Mouse (Mus musculus) CD4-positive, CD25-positive, alpha-beta regulatory T cell, adult 2 months (primary cell): ENCODE data around the gene Sec14l4.
"Not testable (repeated sequence)": the region's sequence is repeated elsewhere in the genome, so short reads cannot be mapped to it uniquely, and the experiment has no call there.

Experiments
- DNase-seq: peaks from one replicate; pipeline ENCODE4 v3.0.0-alpha.2; 2012; ENCODE audit warnings: low read depth, low spot score

The Sec14l4 gene

DNA sequence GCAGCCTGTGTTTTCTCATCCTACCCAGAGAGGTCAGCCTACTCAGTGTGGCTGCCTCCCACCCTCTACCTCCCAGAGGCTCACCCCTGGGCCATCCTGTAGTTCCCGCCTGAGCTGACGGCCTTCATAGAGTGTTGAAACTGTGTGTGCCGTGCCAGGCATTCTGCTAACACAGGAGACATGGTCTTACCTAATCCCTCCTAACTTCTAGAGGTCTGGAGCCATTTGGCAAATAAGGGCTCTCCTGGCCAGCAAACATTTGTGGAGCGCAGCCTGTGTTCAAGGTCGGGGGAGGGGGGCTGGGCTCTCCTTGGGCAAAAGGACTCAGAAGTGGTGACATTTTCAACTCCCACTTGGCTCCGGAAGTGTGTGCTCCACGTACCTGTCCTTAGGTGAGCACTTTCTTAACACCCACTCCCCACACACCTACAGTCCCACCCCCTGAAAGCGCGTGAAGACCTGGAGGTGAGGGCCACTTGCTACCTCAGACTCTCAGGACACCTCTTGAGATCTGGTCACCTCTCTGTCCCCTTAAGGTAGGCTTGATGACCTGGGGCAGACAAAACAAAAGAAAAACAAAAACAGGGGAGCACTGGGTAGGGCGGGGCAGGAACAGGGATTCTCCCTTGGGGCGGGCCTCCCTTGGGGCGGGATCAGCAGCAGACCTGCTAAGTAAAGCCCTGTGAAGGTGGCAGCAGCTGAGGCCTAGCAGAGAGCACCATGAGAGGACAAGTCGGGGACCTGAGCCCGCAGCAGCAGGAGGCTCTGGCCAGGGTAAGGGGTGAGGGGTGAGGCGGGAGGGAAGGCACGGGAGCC is at the start of gene Sec14l4:
Sec14l4 (plus strand) TSS at position 337 of the 816 bp plus-strand sequence.
- no peak for DNase-seq

DNA sequence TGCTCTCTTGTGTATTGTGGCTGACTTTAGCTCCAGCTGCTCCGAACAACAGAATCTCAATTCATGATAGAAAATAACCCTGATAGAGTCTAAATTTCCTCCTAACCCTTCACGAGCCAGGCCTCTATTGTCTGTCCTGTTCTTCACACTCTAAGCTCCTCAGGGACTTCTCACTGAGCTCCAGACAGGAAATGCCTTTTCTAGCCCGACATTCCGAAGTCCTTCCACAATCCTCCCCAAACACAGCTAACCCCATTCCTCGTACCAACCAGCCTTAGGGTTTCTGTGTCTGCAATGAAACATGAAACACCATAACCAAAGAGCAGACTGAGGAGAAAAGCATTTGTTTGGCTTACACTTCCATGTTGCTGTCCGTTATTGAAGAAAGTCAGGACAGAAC is 49.7 kb upstream of the Sec14l4 start:
- no peak for DNase-seq

DNA sequence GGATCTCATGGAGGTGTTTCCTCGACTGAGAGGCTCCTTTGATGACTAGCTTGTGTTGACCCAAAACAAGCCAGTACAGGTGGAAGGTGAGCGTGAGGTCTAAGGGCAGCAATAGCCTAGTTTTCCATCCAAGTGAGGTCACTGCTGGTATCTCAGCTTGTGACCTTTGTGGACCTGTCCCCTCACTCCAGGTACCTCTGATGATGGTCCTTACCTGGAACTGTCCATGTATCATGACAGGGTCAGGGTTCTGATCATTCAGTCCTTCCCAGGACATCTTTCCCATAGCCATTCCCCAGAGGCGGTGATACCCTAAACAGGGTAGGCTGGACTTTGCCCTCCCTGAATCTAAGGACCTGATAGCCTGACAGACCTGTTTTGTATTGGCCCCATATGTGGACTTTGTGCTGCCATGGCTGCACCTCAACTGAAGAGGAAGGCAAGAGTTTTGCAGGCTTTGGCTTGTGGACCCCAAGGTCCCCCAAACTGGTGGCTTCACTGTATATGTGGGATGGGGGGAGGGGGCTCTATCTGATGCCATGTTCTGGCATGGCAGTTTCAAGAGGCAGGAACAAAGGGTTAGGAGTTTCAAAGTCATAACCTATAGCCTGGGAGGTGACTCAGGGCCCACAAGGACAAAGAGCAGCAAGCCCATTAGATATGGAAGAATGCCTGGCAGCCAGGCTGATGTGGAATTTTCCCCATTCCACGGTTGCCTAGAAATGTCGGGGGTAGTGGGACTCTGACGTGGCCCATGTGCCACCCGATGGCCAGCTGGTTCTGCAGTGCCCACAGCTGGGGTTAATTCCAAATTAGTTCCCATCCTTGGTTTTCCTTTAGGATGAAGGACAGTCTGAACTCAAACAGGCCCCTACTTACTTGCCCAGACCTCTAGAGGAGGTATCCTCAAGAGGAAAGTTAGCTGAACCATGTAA is 48.7 kb upstream of the Sec14l4 start:
- DNase-seq, result no peak

DNA sequence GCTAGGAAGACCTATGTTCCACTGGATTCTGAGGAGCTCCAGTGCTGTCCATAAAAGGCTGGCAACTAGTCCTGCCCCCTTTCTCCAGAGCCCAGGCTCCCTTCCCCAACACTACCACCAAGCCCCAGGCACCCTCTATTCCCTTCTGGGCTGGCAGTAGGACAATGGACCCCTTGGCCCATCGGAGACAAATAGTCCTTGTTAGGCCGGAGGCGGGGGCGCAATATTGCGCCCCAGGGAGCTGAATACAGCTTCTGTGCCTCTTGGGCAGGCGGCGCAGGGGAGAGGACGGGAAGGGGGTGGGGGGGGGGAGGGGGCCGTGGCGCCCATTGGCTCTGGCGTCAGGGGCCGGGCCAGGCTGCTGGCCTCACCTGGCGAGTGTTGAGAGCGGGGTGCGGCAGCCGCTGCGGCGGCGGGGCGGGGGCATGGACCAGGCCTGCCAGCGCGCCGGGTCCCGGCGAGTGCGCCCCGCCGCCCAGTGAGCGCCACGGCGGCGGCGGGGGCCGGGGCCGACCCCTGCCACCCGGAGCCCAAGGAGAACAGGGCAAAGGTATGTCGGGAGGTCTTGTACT is 47.9 kb upstream of the Sec14l4 start, which contains the start of gene Gal3st1:
Gal3st1 (plus strand) TSS at position 346 of the 572 bp plus-strand sequence.
- DNase-seq, result no peak

DNA sequence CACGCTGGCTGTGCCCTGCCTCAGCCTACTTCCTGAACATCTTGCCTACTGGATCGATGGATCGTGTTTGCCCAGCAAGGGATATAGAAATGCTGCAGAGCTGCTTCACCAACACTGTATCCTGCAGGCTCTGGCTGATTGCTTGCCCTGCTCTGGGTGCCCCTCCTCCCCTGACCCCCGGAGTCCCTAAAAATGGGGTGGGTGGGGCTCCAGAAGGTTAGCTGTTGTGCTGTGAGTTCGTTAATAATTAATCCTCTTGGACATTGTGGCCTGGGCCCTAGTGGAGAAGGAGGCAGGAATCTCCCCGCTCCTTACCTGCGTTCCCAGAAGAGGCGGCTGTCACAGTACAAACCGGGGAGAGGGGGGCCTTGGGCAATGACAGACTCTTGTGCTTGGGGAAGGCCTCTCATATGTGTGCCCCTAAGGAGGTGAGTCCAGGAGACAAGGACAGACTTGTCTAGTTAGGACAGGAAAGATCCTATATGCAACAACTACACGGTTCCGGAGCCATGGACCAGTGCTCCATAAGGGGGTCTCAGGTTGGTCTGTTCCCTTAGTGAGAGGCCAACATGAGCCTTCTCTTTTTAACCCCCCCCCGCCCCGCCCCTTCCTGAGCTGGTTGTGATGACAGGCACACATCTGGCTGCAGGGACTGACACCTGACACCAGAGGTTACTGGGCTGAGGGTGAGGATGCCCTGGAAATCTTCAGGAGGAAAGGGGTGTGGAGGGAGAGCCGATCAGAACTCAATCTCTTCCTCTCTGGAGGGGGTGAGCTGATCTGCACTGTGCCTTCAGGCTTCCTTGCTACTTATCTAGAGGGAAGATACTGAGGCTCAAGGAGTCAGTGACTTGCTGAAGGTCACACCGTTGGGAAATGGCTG is 47.2 kb upstream of the Sec14l4 start:
- no peak for DNase-seq

DNA sequence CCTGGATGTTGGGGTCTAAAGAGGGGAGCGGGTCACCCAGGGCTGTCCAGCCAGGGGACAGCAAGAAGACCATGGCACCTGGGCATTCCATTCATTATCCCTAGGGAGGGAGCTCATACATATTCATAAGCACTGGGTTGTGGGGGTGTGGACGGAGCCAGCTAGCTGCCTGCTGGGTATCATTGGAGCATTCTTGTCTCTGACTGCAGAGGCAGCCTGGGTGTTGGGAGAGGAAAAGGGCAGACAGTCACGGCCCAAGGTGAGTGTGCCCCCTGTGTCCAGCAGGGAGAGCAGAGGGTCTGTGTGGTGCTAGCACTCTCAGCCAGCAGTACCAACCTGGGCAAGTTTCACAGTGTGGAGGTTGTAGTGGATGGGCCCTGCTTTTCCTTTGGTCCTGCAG is 41.5 kb upstream of the Sec14l4 start:
- DNase-seq, result no peak

DNA sequence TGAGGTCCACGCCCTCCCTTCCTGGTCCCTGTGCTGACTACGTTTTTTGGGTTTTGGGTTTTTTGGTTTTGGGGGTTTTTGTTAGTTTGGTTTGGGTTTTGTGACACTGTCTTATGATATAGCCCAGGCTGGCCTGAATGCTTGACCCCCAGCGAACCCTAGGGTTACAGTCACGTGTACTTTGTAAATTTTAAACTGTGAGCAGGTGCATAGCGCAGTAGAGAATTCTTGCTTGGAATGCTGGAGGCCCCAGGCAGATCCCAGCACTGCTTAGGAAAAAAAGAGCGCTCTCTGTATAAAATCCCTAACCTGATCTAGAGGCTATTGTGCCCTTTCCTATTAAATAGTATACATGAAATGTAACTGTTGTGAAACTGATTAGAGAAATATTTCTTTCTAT is 38.1 kb upstream of the Sec14l4 start:
- no peak for DNase-seq

DNA sequence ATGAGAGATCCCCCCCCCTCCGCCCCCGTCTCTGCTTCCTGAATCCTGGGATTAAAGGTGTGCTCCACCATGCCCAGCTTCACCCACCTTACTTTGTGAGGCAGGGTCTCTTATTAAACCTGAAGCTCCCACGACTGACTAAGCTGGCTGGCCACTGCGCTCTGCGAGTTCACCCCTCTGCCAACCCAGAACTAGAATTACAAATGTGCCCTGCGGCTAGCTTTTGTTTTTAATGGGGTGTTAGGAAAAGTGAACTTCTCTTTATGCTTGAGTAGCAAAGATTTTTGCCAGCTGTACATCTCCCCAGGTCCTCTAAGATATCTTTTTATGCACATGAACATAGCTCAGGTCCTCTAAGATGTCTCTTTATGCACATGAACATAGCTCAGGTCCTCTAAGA is 37.3 kb upstream of the Sec14l4 start:
- no peak for DNase-seq

DNA sequence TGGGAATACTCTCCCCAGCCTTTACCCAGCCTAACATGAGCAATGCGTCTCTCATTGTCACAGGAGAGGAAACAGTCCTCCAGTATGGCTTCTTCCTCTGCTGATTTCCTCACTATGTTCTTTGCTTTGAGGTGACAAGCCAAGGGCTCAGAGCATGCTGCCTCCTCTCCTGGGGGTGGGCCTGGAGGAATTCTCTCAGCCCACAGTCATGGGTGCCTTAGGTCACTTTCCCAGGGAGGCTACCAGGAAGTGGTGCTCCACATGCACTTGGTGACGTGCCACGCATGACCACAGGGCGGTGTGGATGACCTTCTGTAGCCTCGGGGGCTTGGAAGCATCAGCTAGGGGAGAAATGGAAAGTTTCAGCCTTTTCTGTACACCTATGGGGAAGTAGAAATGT is 35.8 kb upstream of the Sec14l4 start:
- no peak for DNase-seq

DNA sequence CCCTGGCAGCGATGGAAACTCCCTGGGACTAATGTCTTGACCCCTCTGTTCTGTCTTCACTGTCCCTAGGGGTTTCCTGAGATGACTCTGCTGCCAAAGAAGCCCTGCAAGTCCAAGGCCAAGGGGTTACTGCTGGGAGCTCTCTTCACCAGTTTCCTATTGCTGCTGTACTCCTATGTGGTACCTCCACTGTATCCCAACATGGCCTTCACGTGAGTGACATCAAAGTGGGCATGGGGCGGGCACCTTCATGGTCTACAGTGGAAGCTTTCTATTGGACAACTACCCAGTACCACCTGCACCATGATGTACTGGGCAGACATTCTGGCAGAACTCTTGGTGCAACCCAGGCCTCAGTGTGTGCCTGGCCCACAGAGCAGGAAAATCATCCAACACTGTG is 34.4 kb upstream of the Sec14l4 start:
- DNase-seq, result no peak

DNA sequence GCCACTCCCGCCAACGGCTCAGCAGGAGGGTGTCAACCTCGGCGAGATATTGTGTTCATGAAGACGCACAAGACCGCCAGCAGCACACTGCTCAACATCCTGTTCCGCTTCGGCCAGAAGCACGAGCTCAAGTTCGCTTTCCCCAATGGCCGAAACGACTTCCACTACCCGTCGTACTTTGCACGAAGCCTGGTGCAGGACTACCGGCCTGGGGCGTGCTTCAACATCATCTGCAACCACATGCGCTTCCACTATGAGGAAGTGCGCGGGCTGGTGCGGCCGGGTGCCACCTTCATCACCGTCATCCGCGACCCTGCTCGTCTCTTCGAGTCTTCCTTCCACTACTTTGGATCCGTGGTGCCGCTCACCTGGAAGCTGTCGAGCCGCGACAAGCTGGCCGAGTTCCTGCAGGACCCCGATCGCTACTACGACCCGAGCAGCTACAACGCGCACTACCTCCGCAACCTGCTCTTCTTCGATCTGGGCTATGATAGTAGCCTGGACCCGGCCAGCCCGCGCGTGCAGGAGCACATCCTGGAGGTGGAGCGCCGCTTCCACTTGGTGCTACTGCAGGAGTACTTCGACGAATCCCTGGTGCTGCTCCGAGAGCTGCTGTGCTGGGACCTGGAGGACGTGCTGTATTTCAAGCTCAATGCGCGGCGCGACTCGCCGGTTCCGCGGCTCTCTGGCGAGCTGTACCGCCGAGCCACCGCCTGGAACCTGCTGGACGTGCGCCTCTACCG is 33.1 kb upstream of the Sec14l4 start:
- peak; percentile 9 for DNase-seq

DNA sequence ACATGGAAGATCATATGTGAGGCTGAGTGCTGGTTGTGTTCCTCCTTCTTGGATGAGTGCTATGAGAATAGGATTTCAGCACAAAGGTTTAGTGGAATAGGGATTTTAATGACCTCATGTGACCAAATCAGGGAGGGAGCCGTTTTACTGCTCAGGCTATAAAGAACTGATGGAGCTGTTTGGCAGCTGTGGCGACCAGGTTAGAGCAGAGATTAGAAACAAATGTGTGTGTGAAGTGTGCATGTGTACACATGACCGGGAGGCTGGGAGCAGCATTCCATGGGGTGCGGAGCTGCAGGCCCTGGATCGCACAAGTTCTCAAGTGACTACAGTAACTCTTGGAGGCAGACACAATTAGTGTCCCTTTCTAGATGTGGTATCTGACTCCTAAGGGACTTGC is 31.7 kb upstream of the Sec14l4 start:
- DNase-seq, result no peak

DNA sequence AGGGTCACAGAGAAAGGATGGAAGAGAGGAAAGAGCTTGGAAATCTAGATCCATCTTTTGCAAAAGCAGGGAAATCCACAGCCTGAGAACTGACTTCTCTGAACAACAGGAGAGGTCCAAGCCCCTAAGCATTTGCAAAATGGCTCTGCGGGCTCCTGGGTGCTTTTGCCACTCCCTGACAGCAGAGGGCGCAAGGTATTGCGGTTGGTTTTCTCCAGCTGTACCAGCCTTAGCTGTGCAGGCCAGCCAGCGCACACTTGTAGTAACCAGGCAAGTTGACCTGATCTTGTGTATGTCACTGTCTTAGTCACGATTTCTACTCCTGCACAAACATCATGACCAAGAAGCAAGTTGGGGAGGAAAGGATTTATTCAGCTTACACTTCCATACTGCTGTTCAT is 29.7 kb upstream of the Sec14l4 start:
- peak; percentile 76 for DNase-seq

DNA sequence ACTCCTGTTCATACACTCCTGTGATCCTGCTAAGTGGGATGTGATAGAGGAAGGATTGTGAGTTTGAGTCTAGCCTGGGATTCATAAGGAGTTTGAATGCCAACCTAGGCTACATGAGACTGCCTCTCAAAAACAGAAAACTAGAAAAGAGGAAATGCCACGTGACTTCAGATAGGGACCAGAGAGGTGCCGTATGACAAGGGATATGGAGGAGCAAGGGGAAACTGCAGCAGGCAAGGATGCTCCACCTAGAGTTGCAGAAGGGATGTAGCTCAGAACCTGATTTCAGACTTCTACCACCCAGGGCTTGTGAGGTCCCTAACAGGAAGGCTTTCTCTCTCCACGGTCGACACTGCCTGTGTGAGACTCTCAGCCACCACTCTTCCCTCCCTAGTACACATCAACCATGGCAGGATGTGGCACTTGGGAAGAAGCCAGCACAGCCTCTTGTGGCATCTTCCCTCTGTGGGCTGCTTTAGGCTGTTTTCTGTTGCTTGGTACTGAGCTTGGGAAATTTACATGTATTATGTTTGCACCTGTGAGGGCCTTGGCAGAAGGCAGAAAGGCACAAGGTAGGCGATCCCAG is 25.9 kb upstream of the Sec14l4 start:
- no peak for DNase-seq

DNA sequence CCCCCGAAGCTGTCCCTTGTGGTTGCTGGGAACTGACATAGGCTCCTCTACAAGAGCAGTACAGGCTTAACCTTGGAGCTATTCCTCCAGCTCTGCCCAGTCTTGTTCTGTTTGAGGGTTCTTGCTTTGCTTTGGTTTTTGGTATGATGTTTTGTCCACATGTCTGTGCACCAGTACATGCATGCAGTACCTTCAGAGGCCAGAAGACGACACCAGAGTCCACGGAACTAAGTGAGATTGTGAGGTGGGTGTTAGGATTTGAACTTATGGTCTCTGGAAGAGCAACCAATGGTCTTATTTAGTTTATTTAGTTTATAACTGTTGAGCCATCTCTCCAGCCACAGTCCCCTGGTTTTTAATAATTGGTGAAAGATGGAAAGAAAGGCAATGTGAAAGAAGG is 24.8 kb upstream of the Sec14l4 start:
- no peak for DNase-seq

DNA sequence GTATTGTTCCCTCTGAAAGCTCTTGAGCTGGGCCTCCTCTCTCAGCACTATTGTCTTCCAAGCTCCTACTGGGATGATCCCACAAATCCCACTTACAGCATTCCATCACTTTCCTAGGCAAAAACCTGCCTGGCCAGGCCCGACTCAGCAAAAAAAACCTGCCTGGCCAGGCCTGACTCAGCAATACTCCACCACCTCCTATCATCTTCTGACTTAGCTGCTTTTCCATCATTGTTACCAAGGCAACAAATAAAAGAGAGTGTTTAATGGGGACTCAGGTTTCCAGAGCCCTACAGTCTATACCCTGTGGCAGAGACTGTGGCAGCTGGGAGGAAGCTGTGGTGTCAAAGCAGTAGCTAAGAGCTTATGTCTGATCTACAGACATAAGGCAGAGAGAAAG is 18.6 kb upstream of the Sec14l4 start:
- DNase-seq, result no peak

DNA sequence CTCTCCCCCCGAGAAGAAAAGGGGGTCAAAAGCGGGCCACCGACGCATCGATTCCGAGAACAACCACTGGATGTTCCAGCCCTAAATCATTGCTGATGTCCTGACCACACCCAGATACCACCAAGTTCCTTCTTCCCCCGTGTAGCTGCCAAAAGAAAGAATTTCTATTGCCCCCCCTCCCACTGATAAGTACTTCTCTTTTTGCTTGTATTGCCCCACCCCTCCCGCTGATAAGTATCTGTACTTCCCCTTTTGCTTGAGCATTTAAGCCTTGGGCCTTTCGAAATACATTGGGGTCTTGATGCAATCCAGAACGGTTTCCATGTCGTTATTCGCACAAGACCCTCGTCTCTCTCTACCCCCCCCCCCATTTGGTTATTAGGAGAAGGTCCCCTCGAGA is 15.5 kb upstream of the Sec14l4 start:
- DNase-seq, result not testable (repeated sequence)

DNA sequence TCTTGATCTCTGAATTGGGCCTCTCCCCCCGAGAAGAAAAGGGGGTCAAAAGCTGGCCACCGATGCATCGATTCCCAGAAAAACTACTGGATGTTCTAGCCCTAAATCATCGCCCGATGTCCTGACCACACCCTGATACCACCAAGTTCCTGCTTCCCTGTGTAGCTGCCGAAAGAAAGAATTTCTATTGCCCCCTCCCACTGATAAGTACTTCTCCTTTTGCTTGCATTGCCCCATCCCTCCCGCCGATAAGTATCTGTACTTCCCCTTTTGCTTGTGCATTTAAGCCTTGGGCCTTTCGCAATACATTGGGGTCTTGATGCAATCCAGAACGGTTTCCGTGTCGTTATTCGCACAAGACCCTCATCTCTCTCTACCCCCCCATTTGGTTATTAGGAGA is 9.2 kb upstream of the Sec14l4 start:
- DNase-seq, result not testable (repeated sequence)

DNA sequence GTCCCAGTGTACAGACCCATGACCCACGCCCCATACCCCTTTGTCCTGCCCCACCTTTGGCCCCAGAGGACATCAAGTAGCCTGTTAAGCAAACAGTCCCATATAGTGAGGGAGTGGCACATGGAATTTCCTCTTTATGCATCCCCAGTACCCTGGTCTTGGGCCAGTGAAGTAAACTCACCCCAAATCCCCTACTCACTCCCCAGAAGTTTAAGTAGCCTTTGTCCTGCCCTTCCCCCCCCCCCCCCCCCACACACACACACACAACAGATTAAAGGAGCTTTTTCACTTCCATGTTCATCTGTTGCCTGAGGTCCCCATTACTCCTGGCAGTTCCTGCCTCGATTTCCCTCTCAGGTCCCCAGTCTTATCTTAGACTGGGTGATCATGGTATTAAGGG is 7.9 kb upstream of the Sec14l4 start:
- no peak for DNase-seq

DNA sequence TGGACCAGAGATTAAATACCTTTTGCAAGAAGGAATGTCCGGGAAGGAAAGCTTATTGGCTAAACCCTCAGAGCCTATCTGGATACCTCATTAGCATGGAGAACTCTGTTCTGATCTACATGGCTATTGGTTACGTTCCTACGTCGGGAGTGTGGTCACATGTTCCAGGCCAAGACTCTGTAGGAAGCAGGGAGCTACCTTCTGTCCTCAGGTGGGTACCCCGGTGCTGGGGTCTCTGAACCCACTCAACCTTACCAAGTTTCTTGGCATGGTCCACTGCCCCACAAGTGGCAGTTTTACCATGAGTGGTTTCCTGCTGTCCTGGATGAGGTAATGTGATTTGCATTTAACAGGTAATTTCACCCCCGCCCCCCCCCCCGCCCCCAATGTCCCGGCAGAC is 4.2 kb upstream of the Sec14l4 start:
- no peak for DNase-seq
